Mouse (Mus musculus) liver, embryonic 12.5 days (tissue): ENCODE data around the gene Med9. TPM values are rescaled to one million over a fixed set of nuclear protein-coding genes. Genes with fewer than 3 reads are reported as not detected.

Source experiments
- ATAC-seq: fragments of 200-750 bp; cut with Nextera tagmentation; 2 replicates; pipeline ENCODE4 v1.8.0; 2017; ENCODE audit warnings: moderate number of reproducible peaks, mild to moderate bottlenecking, moderate library complexity
- H3K27ac ChIP-seq: fragments of 300-500 bp; sonication (generic); 2 replicates; pipeline ENCODE4 v1.5.1; 2016; ENCODE audit warnings: mild to moderate bottlenecking
- H3K27me3 ChIP-seq: fragments of 300-500 bp; sonication (generic); replicated peaks from 2 replicates; pipeline ENCODE4 v1.6.1; 2016; ENCODE audit warnings: mild to moderate bottlenecking, moderate library complexity
- H3K36me3 ChIP-seq: fragments of 300-500 bp; sonication (generic); 2 replicates; pipeline ENCODE4 v1.6.1; 2016; ENCODE audit warnings: mild to moderate bottlenecking, moderate library complexity
- H3K4me1 ChIP-seq: fragments of 300-500 bp; sonication (generic); 2 replicates; pipeline ENCODE4 v1.6.1; 2016
- H3K4me2 ChIP-seq: fragments of 300-500 bp; sonication (generic); 2 replicates; pipeline ENCODE4 v1.6.1; 2016; ENCODE audit warnings: mild to moderate bottlenecking, moderate library complexity
- H3K4me3 ChIP-seq: fragments of 300-500 bp; sonication (generic); 2 replicates; pipeline ENCODE4 v1.5.1; 2016; ENCODE audit warnings: mild to moderate bottlenecking, moderate library complexity
- H3K9ac ChIP-seq: fragments of 300-500 bp; sonication (generic); 2 replicates; pipeline ENCODE4 v1.6.1; 2016; ENCODE audit warnings: mild to moderate bottlenecking, moderate library complexity
- H3K9me3 ChIP-seq: fragments of 300-500 bp; sonication (generic); replicated peaks from 2 replicates; pipeline ENCODE4 v1.6.1; 2016; ENCODE audit warnings: mild to moderate bottlenecking, moderate library complexity
- WGBS: fragments of 180-500 bp; shearing (Covaris S2); methylation state at CpG from one replicate; pipeline ENCODE4 v1.1.7; 2016; ENCODE audit not compliant: insufficient replicate concordance; 5-methylcytosine and 5-hydroxymethylcytosine counted together
- polyA plus RNA-seq: library from polyadenylated mRNA; unstranded; fragments of >200 nt; fragmentation: Nextera tagmentation; extraction: Ambion mirVana; gene quantifications from 2 replicates; pipeline ENCODE4 v1.2.1, GENCODE M21; 2016

Gene Med9
- polyA plus RNA-seq, result 29.5 and 30.1 TPM in 2 replicates

GRCm38 (mm10) chr11:59947752-59948400 is at the start of gene Med9:
Gene Med9, plus strand, starts transcription at chr11:59948206.
- H3K4me3 ChIP-seq, result peak within 1 kb of the TSS; percentile 99
- no peaks in the 10 kb centered on the region for H3K27me3 ChIP-seq
- peak within 1 kb of the TSS; percentile 85 for H3K4me2 ChIP-seq
- H3K36me3 ChIP-seq, result peaks cover 3% of the 10 kb centered on the region; the same call in 1 of the 2 replicates
- peak within 1 kb of the TSS; percentile 97 for H3K9ac ChIP-seq
- WGBS, result 3% methylated on average over 43 of the region's 43 CpGs
- no peaks in the 10 kb centered on the region for H3K9me3 ChIP-seq
- peak within 1 kb of the TSS; percentile 84 for H3K27ac ChIP-seq
- H3K4me1 ChIP-seq, result peaks cover 37% of the 10 kb centered on the region
- peak; percentile 92 for ATAC-seq

GRCm38 (mm10) chr11:59899711-59900685 is 48.0 kb upstream of the Med9 start:
- Histone ChIP-seq H3K4me3 (no peak overlapping the region), H3K27ac (no peak overlapping the region), H3K9me3 (no peaks in the 10 kb centered on the region), H3K27me3 (peaks cover 8% of the 10 kb centered on the region; the same call in 1 of the 2 replicates), H3K4me1 (peaks cover 5% of the 10 kb centered on the region; the same call in 1 of the 2 replicates), H3K9ac (no peak overlapping the region), H3K4me2 (no peak overlapping the region), H3K36me3 (no peaks in the 10 kb centered on the region)
- no peak for ATAC-seq
- 50% methylated on average over 13 of the region's 13 CpGs for WGBS

GRCm38 (mm10) chr11:59900995-59901394 is 47.0 kb upstream of the Med9 start:
- Histone ChIP-seq H3K36me3 (no peaks in the 10 kb centered on the region), H3K4me1 (no peaks in the 10 kb centered on the region), H3K4me3 (no peak overlapping the region), H3K27ac (no peak overlapping the region), H3K4me2 (no peak overlapping the region), H3K27me3 (peaks cover 8% of the 10 kb centered on the region; the same call in 1 of the 2 replicates), H3K9me3 (no peaks in the 10 kb centered on the region), H3K9ac (no peak overlapping the region)
- no peak for ATAC-seq
- WGBS, result 86% methylated on average over 1 of the region's 1 CpGs

- H3K9me3 ChIP-seq, result no peaks in the 10 kb centered on the region
- H3K4me2 ChIP-seq, result no peak overlapping the region
- no peak overlapping the region for H3K9ac ChIP-seq
- H3K27ac ChIP-seq, result no peak overlapping the region; the same call in 1 of the 2 replicates
- no peak overlapping the region for H3K4me3 ChIP-seq
- H3K27me3 ChIP-seq, result no peaks in the 10 kb centered on the region; the same call in 1 of the 2 replicates
- no peaks in the 10 kb centered on the region for H3K36me3 ChIP-seq
- no peak for ATAC-seq
- no peaks in the 10 kb centered on the region for H3K4me1 ChIP-seq
- 51% methylated on average over 8 of the region's 8 CpGs for WGBS
Observed at GRCm38 (mm10) chr11:59902045-59902726, 45.8 kb upstream of the Med9 start.

GRCm38 (mm10) chr11:59906521-59907123 is 41.4 kb upstream of the Med9 start:
- Histone ChIP-seq H3K9ac (no peak overlapping the region), H3K27me3 (no peaks in the 10 kb centered on the region), H3K9me3 (no peaks in the 10 kb centered on the region), H3K27ac (no peak overlapping the region), H3K4me3 (no peak overlapping the region), H3K4me2 (no peak overlapping the region), H3K4me1 (peaks cover 12% of the 10 kb centered on the region), H3K36me3 (no peaks in the 10 kb centered on the region)
- ATAC-seq, result no peak
- 71% methylated on average over 6 of the region's 6 CpGs for WGBS

GRCm38 (mm10) chr11:59908446-59908845 is 39.6 kb upstream of the Med9 start:
- Histone ChIP-seq H3K4me1 (peaks cover 12% of the 10 kb centered on the region), H3K9ac (no peak overlapping the region), H3K9me3 (no peaks in the 10 kb centered on the region), H3K4me2 (no peak overlapping the region), H3K27ac (no peak overlapping the region), H3K4me3 (no peak overlapping the region), H3K27me3 (no peaks in the 10 kb centered on the region), H3K36me3 (no peaks in the 10 kb centered on the region)
- 35% methylated on average over 3 of the region's 3 CpGs for WGBS
- no peak for ATAC-seq

GRCm38 (mm10) chr11:59910586-59910985 is 37.4 kb upstream of the Med9 start:
- Histone ChIP-seq H3K9ac (no peak overlapping the region), H3K36me3 (no peaks in the 10 kb centered on the region), H3K9me3 (no peaks in the 10 kb centered on the region), H3K4me1 (peaks cover 12% of the 10 kb centered on the region), H3K27me3 (no peaks in the 10 kb centered on the region), H3K27ac (no peak overlapping the region), H3K4me2 (no peak overlapping the region), H3K4me3 (no peak overlapping the region)
- ATAC-seq, result peak; percentile 15; the same call in 1 of the 2 replicates

- Histone ChIP-seq H3K9me3 (no peaks in the 10 kb centered on the region), H3K27ac (no peak overlapping the region), H3K4me1 (peaks cover 12% of the 10 kb centered on the region), H3K4me2 (no peak overlapping the region), H3K27me3 (no peaks in the 10 kb centered on the region), H3K4me3 (no peak overlapping the region), H3K9ac (no peak overlapping the region), H3K36me3 (no peaks in the 10 kb centered on the region)
- 66% methylated on average over 1 of the region's 1 CpGs for WGBS
- ATAC-seq, result no peak
Observed at GRCm38 (mm10) chr11:59911523-59911922, 36.5 kb upstream of the Med9 start.

GRCm38 (mm10) chr11:59913702-59914101 is 34.3 kb upstream of the Med9 start:
- Histone ChIP-seq H3K27me3 (no peaks in the 10 kb centered on the region), H3K4me2 (no peak overlapping the region), H3K4me3 (no peak overlapping the region), H3K27ac (no peak overlapping the region), H3K36me3 (no peaks in the 10 kb centered on the region), H3K9ac (no peak overlapping the region), H3K4me1 (peaks cover 18% of the 10 kb centered on the region), H3K9me3 (no peaks in the 10 kb centered on the region)
- ATAC-seq, result no peak
- 69% methylated on average over 4 of the region's 4 CpGs for WGBS

GRCm38 (mm10) chr11:59918014-59918413 is 30.0 kb upstream of the Med9 start:
- no peak overlapping the region for H3K4me2 ChIP-seq
- no peaks in the 10 kb centered on the region for H3K9me3 ChIP-seq
- peaks cover 40% of the 10 kb centered on the region for H3K4me1 ChIP-seq
- no peaks in the 10 kb centered on the region for H3K27me3 ChIP-seq
- no peak for ATAC-seq
- no peak overlapping the region for H3K9ac ChIP-seq
- no peak overlapping the region for H3K27ac ChIP-seq
- no peaks in the 10 kb centered on the region for H3K36me3 ChIP-seq
- H3K4me3 ChIP-seq, result no peak overlapping the region
- WGBS, result 15% methylated on average over 4 of the region's 4 CpGs

GRCm38 (mm10) chr11:59919401-59919800 is 28.6 kb upstream of the Med9 start:
- H3K4me2 ChIP-seq, result peak overlapping the region; percentile 47
- 15% methylated on average over 3 of the region's 3 CpGs for WGBS
- H3K4me3 ChIP-seq, result no peak overlapping the region
- no peaks in the 10 kb centered on the region for H3K9me3 ChIP-seq
- H3K27me3 ChIP-seq, result no peaks in the 10 kb centered on the region
- H3K9ac ChIP-seq, result no peak overlapping the region
- H3K36me3 ChIP-seq, result no peaks in the 10 kb centered on the region
- H3K4me1 ChIP-seq, result peaks cover 42% of the 10 kb centered on the region
- peak overlapping the region; percentile 61; the same call in 1 of the 2 replicates for H3K27ac ChIP-seq
- peak; percentile 63 for ATAC-seq
